Mouse (Mus musculus): ENCODE measurements around the gene Copa. TPM values are rescaled to one million over a fixed set of nuclear protein-coding genes. Genes with fewer than 3 reads are reported as not detected.

The Copa gene
- polyA plus RNA-seq, 1 experiment from 2014 or later: 201 TPM

DNA sequence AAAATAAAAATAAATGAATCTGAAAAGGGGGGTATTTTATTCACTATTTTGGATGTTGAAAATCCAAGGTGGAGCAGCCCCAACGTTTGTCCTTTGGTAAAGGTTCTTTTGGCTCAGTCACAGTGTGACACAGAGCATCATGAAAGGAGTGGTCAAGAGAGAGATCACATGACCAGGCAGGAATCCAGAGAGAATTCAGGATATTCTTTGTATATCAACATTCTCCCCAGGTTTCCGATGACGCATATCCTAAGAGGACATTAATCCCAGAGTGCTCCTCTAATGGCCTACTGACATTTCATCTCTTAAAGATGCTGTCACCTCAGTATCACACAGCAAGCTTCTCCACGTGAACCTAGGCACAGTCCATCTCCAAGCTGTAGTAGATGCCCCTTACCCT is 21.3 kb downstream of the Copa start:
- DNase-seq (ENCODE audit: low spot score): no peak
- H3K9me3 ChIP-seq (replicated peaks): no peaks in the 10 kb centered on the region
- no peaks in the 10 kb centered on the region for H3K27me3 ChIP-seq (ENCODE audit: low read depth, poor library complexity, severe bottlenecking)
- WGBS: 94% methylated on average over 4 of the region's 4 CpGs
- H3K27ac ChIP-seq: no peak overlapping the region
- H3K4me3 ChIP-seq: no peak overlapping the region
- H3K4me1 ChIP-seq: no peaks in the 10 kb centered on the region
- peaks cover 96% of the 10 kb centered on the region for H3K36me3 ChIP-seq

DNA sequence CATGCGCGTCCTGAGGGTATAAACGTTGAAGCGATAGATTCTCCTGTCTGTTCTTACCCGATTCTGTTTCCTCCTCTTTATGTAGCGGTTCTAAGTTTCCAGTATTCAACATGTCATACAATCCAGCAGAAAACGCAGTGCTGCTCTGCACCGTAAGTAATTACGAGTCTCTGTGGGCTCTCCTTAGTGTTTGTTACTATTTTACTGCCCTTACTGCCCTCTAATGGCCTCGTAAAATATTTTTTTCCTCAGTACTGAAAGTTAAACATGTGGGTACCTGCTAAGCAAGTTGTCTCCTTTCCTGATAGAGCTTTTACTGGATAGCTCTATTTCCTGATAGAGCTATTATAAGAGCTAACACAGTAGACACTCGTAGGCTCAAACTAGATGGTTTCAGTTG is 22.8 kb downstream of the Copa start:
- Histone ChIP-seq H3K9me3 (replicated peaks) (no peaks in the 10 kb centered on the region), H3K4me1 (no peaks in the 10 kb centered on the region), H3K4me3 (no peak overlapping the region), H3K27me3 (ENCODE audit: low read depth, poor library complexity, severe bottlenecking) (no peaks in the 10 kb centered on the region), H3K36me3 (peaks cover 99% of the 10 kb centered on the region), H3K27ac (no peak overlapping the region)
- DNase-seq (ENCODE audit: low spot score): no peak
- WGBS: 78% methylated on average over 11 of the region's 11 CpGs

DNA sequence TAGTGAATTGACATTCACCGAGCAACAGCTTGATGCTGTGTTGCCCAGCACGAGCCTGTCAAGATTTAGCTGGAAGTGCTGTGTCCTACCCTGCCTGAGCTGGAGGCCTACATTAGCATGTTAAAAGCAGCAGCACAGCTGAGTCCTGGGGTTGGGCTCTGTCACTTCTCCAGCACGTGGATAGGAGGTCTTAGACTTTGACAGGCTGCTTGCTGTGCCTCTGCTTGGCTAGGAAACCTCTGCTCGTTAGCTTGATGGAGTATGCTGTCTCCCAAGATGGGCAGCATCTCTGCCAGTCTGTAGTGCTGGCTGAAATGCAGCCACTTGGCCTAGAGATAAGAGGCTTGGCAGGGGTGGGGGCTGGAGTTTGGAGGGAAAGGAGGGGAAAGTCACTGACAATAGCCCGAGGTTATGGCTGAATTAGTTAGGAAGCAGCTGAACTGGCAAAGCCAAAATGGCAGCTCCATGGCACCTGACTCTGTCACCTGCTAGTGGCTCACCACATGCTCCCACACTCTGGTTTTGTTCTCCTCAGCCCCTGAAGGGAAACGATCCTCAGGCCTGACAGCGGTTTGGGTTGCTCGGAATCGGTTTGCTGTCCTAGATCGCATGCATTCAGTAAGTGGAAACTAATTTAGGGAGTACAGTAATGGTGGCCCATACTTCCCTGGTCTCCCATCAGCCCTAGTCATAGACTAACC is 25.6 kb downstream of the Copa start:
- DNase-seq (ENCODE audit: low spot score): no peak
- Histone ChIP-seq H3K27me3 (ENCODE audit: low read depth, poor library complexity, severe bottlenecking) (no peaks in the 10 kb centered on the region), H3K27ac (no peak overlapping the region), H3K4me3 (no peak overlapping the region), H3K4me1 (no peaks in the 10 kb centered on the region), H3K9me3 (replicated peaks) (no peaks in the 10 kb centered on the region), H3K36me3 (peaks cover 100% of the 10 kb centered on the region)
- 83% methylated on average over 10 of the region's 10 CpGs for WGBS

DNA sequence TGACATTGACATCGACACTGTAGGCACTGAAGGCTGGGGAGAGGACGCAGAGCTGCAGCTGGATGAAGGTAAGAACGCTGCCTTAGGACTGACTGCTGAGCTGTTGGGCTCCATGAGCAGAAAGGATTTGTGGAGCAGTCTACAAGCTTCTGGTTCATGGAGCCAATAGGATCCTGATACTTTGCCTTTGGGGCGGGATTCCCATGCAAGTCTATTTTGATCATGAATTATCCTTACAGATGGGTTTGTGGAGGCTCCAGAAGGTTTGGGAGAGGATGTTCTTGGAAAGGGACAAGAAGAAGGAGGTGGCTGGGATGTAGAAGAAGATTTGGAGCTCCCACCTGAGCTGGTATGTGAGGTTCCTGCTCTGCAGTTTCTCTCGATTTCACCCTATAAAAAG is 34.6 kb downstream of the Copa start:
- no peak for DNase-seq (ENCODE audit: low spot score)
- WGBS: 96% methylated on average over 5 of the region's 5 CpGs
- no peak overlapping the region for H3K4me3 ChIP-seq
- no peaks in the 10 kb centered on the region for H3K4me1 ChIP-seq
- H3K36me3 ChIP-seq: peaks cover 100% of the 10 kb centered on the region
- no peaks in the 10 kb centered on the region for H3K27me3 ChIP-seq (ENCODE audit: low read depth, poor library complexity, severe bottlenecking)
- no peaks in the 10 kb centered on the region for H3K9me3 ChIP-seq (replicated peaks)
- no peak overlapping the region for H3K27ac ChIP-seq

DNA sequence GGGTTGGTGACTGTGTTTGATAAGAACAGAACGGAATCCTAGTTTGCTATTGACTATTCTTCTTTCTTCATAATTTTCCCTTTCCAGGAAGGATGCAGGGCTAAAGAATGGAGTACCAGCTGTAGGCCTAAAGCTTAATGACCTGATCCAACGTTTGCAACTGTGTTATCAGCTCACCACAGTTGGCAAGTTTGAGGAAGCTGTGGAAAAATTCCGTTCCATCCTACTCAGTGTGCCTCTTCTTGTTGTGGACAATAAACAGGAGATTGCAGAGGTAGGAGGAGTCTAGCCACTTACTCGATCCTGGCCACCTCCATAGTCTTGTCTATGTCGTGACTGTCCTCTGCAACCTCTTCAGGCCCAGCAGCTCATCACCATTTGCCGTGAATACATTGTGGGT is 36.8 kb downstream of the Copa start:
- H3K4me3 ChIP-seq: no peak overlapping the region
- H3K27ac ChIP-seq: no peak overlapping the region
- DNase-seq (ENCODE audit: low spot score): no peak
- no peaks in the 10 kb centered on the region for H3K4me1 ChIP-seq
- H3K36me3 ChIP-seq: peaks cover 97% of the 10 kb centered on the region
- 86% methylated on average over 6 of the region's 6 CpGs for WGBS
- no peaks in the 10 kb centered on the region for H3K27me3 ChIP-seq (ENCODE audit: low read depth, poor library complexity, severe bottlenecking)
- H3K9me3 ChIP-seq (replicated peaks): no peaks in the 10 kb centered on the region

DNA sequence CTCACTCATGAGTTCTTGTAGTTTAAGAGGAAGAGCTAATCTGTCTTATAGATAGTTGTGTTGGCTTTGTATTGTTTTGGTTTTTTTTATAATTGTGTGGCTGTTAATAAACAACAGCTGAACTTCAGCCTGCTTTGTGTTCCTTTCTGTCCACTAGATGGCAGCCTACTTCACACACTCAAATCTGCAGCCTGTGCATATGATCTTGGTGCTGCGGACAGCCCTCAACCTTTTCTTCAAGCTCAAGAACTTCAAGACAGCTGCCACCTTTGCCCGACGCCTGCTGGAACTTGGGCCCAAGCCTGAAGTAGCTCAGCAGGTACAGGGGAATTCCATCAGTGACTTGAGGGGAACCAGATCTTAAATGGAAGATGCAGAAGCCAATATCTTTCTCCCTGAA is 37.4 kb downstream of the Copa start:
- peaks cover 91% of the 10 kb centered on the region for H3K36me3 ChIP-seq
- WGBS: 69% methylated on average over 3 of the region's 3 CpGs
- no peaks in the 10 kb centered on the region for H3K27me3 ChIP-seq (ENCODE audit: low read depth, poor library complexity, severe bottlenecking)
- H3K4me1 ChIP-seq: no peaks in the 10 kb centered on the region
- H3K4me3 ChIP-seq: no peak overlapping the region
- no peak for DNase-seq (ENCODE audit: low spot score)
- H3K27ac ChIP-seq: no peak overlapping the region
- no peaks in the 10 kb centered on the region for H3K9me3 ChIP-seq (replicated peaks)

DNA sequence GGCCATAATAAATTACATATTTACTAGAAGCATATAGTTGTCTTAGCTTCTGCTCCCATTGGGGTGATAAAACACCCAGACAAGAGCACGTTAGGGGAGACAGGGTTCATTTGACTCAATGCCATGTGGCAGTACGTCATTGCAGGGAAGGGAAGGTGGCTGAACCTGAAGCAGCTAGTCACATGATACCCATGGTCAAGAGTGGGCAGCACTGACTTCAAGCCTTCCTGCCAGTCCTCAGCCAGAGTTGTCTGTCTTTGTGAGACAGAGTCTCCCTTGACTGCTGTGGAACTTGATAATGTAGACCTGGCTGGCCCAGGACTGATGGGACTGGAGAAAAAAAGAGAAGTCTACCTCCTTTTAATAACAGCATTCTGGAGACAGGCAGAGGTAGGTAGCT is 40.3 kb downstream of the Copa start:
- Histone ChIP-seq H3K9me3 (replicated peaks) (no peaks in the 10 kb centered on the region), H3K4me1 (peaks cover 5% of the 10 kb centered on the region), H3K4me3 (no peak overlapping the region), H3K27me3 (ENCODE audit: low read depth, poor library complexity, severe bottlenecking) (no peaks in the 10 kb centered on the region), H3K27ac (no peak overlapping the region), H3K36me3 (peaks cover 62% of the 10 kb centered on the region)
- WGBS: 84% methylated on average over 2 of the region's 2 CpGs
- DNase-seq (ENCODE audit: low spot score): no peak

DNA sequence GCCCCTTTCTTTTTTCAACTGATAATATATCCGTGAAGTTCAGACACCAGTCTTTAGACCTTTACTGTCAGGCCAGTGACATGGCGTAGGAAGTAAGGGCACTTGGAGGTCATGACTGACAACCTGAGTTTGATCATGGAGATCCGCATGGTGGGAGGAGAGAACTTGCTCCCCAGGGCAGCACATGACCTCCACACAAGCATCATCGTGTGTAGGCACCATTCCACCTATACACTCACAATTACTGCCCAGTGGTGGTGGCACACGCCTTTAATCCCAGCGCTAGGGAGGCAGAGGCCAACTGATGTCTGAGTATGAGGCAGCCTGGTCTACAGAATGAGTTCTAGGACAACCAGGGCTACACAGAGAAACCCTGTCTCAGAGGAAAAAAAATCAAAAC is 42.2 kb downstream of the Copa start:
- WGBS: 82% methylated on average over 6 of the region's 6 CpGs

DNA sequence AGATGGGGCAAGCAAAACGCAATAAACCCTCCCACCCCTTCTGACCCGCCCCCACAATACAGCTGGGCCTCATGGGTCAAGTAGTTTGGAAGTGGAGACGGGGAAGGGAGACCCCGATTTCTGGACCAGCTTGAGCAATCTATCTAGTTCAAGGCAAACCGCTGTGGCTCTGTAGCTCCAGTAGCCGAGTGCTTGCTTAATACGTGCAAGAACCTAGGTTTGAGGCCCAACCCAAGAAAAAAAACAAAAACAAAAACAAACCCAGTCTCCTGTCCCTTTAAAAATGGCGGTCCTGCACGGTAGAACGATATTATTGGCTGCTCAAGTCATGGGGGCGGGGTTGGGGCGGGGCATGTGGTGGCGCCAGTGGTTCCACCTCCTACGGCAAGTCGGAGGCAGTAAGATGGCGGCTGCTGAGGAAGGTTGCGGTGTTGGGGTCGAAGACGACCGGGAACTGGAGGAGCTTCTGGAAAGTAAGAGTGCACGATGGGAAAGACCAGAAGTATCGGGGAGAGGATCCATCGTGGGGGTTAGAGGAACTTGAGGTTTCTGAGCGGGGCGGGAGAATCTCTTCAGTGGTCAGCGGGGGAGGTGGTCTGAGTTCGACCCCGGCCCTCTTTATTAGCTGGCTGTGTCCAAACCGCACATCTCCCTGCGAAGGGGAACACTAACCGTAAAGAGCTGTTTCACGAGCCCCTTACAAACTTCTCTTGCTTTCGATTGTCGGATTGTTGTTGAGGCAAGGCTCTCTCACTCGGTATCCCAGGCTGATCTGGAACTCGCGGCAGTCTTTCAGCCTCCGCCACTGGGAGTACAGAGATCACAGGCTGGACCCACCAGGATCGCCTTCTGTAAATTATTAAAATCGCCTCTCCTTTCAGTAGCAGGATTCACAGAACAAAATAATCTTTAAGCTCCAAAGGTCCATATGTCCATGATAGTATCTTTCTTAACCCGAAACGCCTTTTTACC is 44.3 kb downstream of the Copa start, which contains the start of gene Pex19:
Pex19 (plus strand) TSS at position 380 of the 972 bp plus-strand sequence.
- Histone ChIP-seq H3K36me3 (peaks cover 56% of the 10 kb centered on the region), H3K4me1 (peaks cover 13% of the 10 kb centered on the region), H3K4me3 (peak within 1 kb of the TSS; percentile 86), H3K27me3 (ENCODE audit: low read depth, poor library complexity, severe bottlenecking) (no peaks in the 10 kb centered on the region), H3K9me3 (replicated peaks) (no peaks in the 10 kb centered on the region), H3K27ac (peak within 1 kb of the TSS; percentile 91)
- peak; percentile 96 for DNase-seq (ENCODE audit: low spot score)
- WGBS: under 1% methylated on average over 42 of the region's 42 CpGs

More for the DNA sequence above, 42.2 kb downstream of the Copa start:
- H3K9me3 ChIP-seq (replicated peaks): no peaks in the 10 kb centered on the region
- H3K27ac ChIP-seq: no peak overlapping the region
- no peaks in the 10 kb centered on the region for H3K27me3 ChIP-seq (ENCODE audit: low read depth, poor library complexity, severe bottlenecking)
- DNase-seq (ENCODE audit: low spot score): no peak
- H3K4me1 ChIP-seq: peaks cover 13% of the 10 kb centered on the region
- peaks cover 57% of the 10 kb centered on the region for H3K36me3 ChIP-seq
- no peak overlapping the region for H3K4me3 ChIP-seq

DNA sequence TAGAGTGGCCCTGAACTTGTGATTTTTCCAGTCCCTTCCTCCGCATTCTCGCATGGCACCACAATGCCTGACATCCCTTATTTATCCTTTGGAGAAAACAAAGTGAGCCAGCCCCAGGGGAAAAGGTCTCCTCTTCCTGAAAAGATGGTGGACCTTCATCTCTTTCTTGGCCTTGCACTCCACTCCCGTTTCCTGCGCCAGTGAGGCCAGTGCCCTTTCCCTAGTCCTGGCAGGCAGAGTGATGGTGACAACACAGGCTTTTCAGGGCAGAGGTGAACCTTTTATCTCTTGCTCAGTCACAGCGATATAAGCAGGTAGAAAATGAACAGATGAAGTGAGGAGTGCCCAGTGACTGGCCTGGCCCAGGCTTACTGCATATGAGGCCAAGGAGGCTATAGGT is 45.2 kb downstream of the Copa start:
- H3K36me3 ChIP-seq: peaks cover 56% of the 10 kb centered on the region
- WGBS: 48% methylated on average over 5 of the region's 5 CpGs
- no peaks in the 10 kb centered on the region for H3K27me3 ChIP-seq (ENCODE audit: low read depth, poor library complexity, severe bottlenecking)
- peaks cover 13% of the 10 kb centered on the region for H3K4me1 ChIP-seq
- no peak for DNase-seq (ENCODE audit: low spot score)
- no peaks in the 10 kb centered on the region for H3K9me3 ChIP-seq (replicated peaks)
- peak overlapping the region; percentile 86 for H3K4me3 ChIP-seq
- H3K27ac ChIP-seq: peak overlapping the region; percentile 91

DNA sequence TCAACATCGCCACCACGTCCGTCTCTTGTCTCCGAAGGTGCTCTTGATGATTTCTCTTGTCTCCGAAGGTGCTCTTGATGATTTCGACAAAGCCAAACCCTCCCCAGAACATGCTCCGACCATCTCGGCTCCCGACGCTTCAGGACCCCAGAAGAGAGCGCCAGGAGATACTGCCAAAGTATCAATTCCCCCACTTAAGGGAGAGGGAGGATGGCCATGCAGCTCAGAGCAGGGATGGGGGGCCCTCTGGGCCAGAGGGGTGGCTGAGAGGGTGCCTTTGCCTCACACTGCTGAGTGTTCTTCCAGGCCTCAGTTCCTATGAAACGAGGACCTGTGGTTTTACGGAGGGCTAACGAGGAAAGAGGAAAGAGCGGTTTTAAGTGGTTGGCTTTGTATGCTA is 46.2 kb downstream of the Copa start:
- Histone ChIP-seq H3K4me3 (no peak overlapping the region), H3K27ac (no peak overlapping the region), H3K9me3 (replicated peaks) (no peaks in the 10 kb centered on the region), H3K36me3 (peaks cover 56% of the 10 kb centered on the region), H3K27me3 (ENCODE audit: low read depth, poor library complexity, severe bottlenecking) (no peaks in the 10 kb centered on the region), H3K4me1 (peaks cover 13% of the 10 kb centered on the region)
- no peak for DNase-seq (ENCODE audit: low spot score)
- 91% methylated on average over 15 of the region's 15 CpGs for WGBS

DNA sequence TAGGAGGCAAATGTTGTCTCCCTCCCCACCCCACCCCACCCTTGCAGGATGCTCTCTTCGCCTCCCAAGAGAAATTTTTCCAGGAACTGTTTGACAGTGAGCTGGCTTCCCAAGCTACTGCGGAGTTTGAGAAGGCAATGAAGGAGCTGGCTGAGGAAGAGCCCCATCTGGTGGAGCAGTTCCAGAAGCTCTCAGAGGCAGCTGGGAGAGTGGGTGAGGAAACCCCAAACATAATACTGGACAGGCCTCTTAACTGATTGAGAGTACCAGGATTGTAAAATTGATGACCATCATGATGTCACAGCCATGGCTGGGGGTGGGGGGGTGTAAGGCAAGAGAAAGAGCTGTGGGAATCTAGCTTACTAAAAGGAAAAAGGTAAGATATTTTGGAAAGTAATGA is 46.8 kb downstream of the Copa start:
- Histone ChIP-seq H3K4me3 (no peak overlapping the region), H3K4me1 (peaks cover 13% of the 10 kb centered on the region)
- 84% methylated on average over 2 of the region's 2 CpGs for WGBS

DNA sequence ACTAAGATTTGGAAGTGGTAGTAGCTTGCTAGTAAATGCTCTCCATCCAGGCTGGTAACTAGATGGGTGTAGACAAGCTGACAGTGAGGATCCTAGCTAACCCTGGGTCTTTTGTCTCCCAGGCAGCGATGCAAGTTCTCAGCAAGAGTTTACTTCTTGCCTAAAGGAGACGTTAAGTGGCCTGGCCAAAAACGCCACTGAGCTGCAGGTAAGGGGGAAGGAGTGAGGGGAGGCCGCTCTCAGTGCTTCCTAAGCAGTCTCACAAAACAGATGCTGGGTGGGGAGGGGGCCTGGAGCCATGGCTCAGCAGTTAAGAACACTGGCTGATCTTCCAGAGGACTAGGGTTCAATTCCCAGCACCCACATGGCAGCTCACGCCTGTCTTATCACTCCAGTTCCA is 47.5 kb downstream of the Copa start:
- Histone ChIP-seq H3K36me3 (peaks cover 65% of the 10 kb centered on the region), H3K9me3 (replicated peaks) (no peaks in the 10 kb centered on the region), H3K27me3 (ENCODE audit: low read depth, poor library complexity, severe bottlenecking) (no peaks in the 10 kb centered on the region), H3K27ac (no peak overlapping the region), H3K4me3 (no peak overlapping the region), H3K4me1 (peaks cover 13% of the 10 kb centered on the region)
- 93% methylated on average over 5 of the region's 5 CpGs for WGBS
- DNase-seq (ENCODE audit: low spot score): no peak

More for the DNA sequence above, 46.8 kb downstream of the Copa start:
- Histone ChIP-seq H3K27me3 (ENCODE audit: low read depth, poor library complexity, severe bottlenecking) (no peaks in the 10 kb centered on the region), H3K36me3 (peaks cover 58% of the 10 kb centered on the region), H3K9me3 (replicated peaks) (no peaks in the 10 kb centered on the region), H3K27ac (no peak overlapping the region)
- DNase-seq (ENCODE audit: low spot score): no peak

Data from limb, embryonic 10.5 days (tissue).